Mouse (Mus musculus): ENCODE data around the gene Tmem132b. TPM values are rescaled to one million over a fixed set of nuclear protein-coding genes. Genes with fewer than 3 reads are reported as not detected.

The Tmem132b gene
- polyA plus RNA-seq, 1 experiment from 2014 or later = 0.31 TPM

DNA sequence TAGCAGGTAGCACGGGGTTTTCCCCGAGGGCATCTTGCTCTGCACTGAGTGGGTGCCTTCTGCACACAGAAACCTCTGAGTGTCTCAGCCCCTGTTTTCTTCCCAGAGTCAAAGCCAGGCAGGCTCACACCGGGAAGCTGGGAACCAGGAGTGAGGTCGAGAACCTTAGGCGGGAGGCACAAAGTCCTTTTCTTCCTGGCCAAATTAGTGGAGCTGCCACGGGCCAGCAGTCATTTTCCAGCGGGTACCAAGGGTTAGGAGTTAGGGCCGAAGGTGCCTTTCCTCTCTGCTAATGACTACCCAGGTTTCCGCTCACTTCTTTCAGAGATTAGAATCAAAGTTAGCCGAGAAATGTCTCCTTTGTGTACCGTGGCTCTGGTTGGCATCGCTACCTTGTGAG is 75.6 kb downstream of the Tmem132b start:
- Histone ChIP-seq H3K9ac (ENCODE audit: low read depth, low read length) (no peak overlapping the region), H3K4me3 (ENCODE audit: low read depth, low read length) (no peak overlapping the region), H3K4me1 (ENCODE audit: control insufficient read depth, insufficient read depth, low read length) (no peaks in the 10 kb centered on the region), H3K27me3 (replicated peaks; ENCODE audit: control insufficient read depth, insufficient read depth, low read length) (no peaks in the 10 kb centered on the region), H3K27ac (replicated peaks; ENCODE audit: low read depth, low read length) (no peak overlapping the region), H3K9me3 (ENCODE audit: control insufficient read depth, low read length) (peaks cover 9% of the 10 kb centered on the region; the same call in 1 of the 2 replicates), H3K36me3 (ENCODE audit: control insufficient read depth, insufficient read depth, low read length) (no peaks in the 10 kb centered on the region), H3K4me2 (ENCODE audit: low read depth, low read length) (no peak overlapping the region)
- ATAC-seq (ENCODE audit: low read depth) (no peak), DNase-seq (ENCODE audit: low spot score) (no peak)
- 67% methylated on average over 12 of the region's 12 CpGs for WGBS

DNA sequence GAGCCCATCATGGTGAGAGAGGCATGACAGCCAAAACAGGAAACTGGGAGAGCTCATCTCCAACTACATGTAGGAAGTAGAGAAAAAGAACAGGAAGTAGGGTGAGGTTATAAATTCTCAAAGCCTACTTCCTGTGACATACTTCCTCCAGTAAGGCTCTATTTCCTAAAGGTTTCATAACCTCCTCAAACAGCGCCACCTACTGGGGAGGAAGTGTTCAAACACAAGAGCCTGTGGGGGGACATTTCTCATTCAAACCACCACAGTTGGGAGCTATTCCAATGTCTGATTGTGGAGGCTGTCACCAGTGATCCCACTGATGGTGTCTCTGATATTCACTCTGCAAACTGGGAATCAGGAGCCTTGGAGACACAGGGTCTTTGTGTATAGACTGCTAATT is 78.4 kb downstream of the Tmem132b start:
- Histone ChIP-seq H3K9ac (ENCODE audit: low read depth, low read length) (no peak overlapping the region), H3K9me3 (ENCODE audit: control insufficient read depth, low read length) (peaks cover 15% of the 10 kb centered on the region; the same call in 1 of the 2 replicates), H3K4me3 (ENCODE audit: low read depth, low read length) (no peak overlapping the region), H3K4me1 (ENCODE audit: control insufficient read depth, insufficient read depth, low read length) (no peaks in the 10 kb centered on the region), H3K27me3 (replicated peaks; ENCODE audit: control insufficient read depth, insufficient read depth, low read length) (no peaks in the 10 kb centered on the region), H3K4me2 (ENCODE audit: low read depth, low read length) (no peak overlapping the region), H3K36me3 (ENCODE audit: control insufficient read depth, insufficient read depth, low read length) (no peaks in the 10 kb centered on the region), H3K27ac (replicated peaks; ENCODE audit: low read depth, low read length) (no peak overlapping the region)
- ATAC-seq (ENCODE audit: low read depth) (no peak), DNase-seq (ENCODE audit: low spot score) (no peak)
- 55% methylated on average over 1 of the region's 1 CpGs for WGBS

DNA sequence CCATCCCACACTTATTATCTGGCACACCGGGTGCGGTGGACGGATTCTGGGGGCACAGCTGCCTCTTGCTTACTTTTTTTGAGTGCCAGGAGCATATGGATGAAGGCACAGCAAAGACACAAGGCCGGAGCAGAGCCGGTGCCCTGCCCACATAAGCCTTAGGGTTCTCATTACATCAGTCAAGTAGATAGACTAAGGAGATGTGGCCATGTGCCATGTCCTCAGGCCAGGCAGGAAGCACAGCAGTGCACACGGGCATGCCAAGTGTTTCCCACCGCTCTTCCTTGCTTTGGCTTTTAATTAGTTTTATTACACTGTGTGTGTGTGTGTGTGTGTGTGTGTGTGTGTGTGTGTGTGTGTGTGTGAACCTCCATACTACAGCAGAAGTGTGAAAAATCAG is 80.9 kb downstream of the Tmem132b start:
- Histone ChIP-seq H3K9me3 (ENCODE audit: control insufficient read depth, low read length) (peaks cover 20% of the 10 kb centered on the region), H3K9ac (ENCODE audit: low read depth, low read length) (no peak overlapping the region), H3K27me3 (replicated peaks; ENCODE audit: control insufficient read depth, insufficient read depth, low read length) (no peaks in the 10 kb centered on the region), H3K4me2 (ENCODE audit: low read depth, low read length) (no peak overlapping the region), H3K27ac (replicated peaks; ENCODE audit: low read depth, low read length) (no peak overlapping the region), H3K4me1 (ENCODE audit: control insufficient read depth, insufficient read depth, low read length) (no peaks in the 10 kb centered on the region), H3K36me3 (ENCODE audit: control insufficient read depth, insufficient read depth, low read length) (no peaks in the 10 kb centered on the region), H3K4me3 (ENCODE audit: low read depth, low read length) (no peak overlapping the region)
- 90% methylated on average over 7 of the region's 7 CpGs for WGBS
- ATAC-seq (ENCODE audit: low read depth) = no peak
- DNase-seq (ENCODE audit: low spot score) = no peak

- Histone ChIP-seq H3K9ac (ENCODE audit: low read depth, low read length) (no peak overlapping the region), H3K27ac (replicated peaks; ENCODE audit: low read depth, low read length) (no peak overlapping the region), H3K9me3 (ENCODE audit: control insufficient read depth, low read length) (peaks cover 21% of the 10 kb centered on the region), H3K36me3 (ENCODE audit: control insufficient read depth, insufficient read depth, low read length) (no peaks in the 10 kb centered on the region), H3K4me1 (ENCODE audit: control insufficient read depth, insufficient read depth, low read length) (no peaks in the 10 kb centered on the region), H3K27me3 (replicated peaks; ENCODE audit: control insufficient read depth, insufficient read depth, low read length) (no peaks in the 10 kb centered on the region), H3K4me2 (ENCODE audit: low read depth, low read length) (no peak overlapping the region), H3K4me3 (ENCODE audit: low read depth, low read length) (no peak overlapping the region)
- DNase-seq (ENCODE audit: low spot score) (no peak), ATAC-seq (ENCODE audit: low read depth) (no peak)
- 72% methylated on average over 5 of the region's 5 CpGs for WGBS
Measured at GRCm38 (mm10) chr5:125613136-125613535, 81.6 kb downstream of the Tmem132b start.

- no peaks in the 10 kb centered on the region for H3K36me3 ChIP-seq (ENCODE audit: control insufficient read depth, insufficient read depth, low read length)
- H3K9me3 ChIP-seq (ENCODE audit: control insufficient read depth, low read length) = peaks cover 21% of the 10 kb centered on the region
- ATAC-seq (ENCODE audit: low read depth) (no peak), DNase-seq (ENCODE audit: low spot score) (no peak)
- no peak overlapping the region for H3K9ac ChIP-seq (ENCODE audit: low read depth, low read length)
- H3K27me3 ChIP-seq (replicated peaks; ENCODE audit: control insufficient read depth, insufficient read depth, low read length) = no peaks in the 10 kb centered on the region
- WGBS = 56% methylated on average over 2 of the region's 2 CpGs
- H3K4me1 ChIP-seq (ENCODE audit: control insufficient read depth, insufficient read depth, low read length) = no peaks in the 10 kb centered on the region
- no peak overlapping the region for H3K4me3 ChIP-seq (ENCODE audit: low read depth, low read length)
- H3K27ac ChIP-seq (replicated peaks; ENCODE audit: low read depth, low read length) = no peak overlapping the region
- H3K4me2 ChIP-seq (ENCODE audit: low read depth, low read length) = no peak overlapping the region
Measured at GRCm38 (mm10) chr5:125614348-125614747, 82.8 kb downstream of the Tmem132b start.

- no peak for ATAC-seq (ENCODE audit: low read depth)
- no peak overlapping the region for H3K9ac ChIP-seq (ENCODE audit: low read depth, low read length)
- H3K27ac ChIP-seq (replicated peaks; ENCODE audit: low read depth, low read length) = no peak overlapping the region
- no peaks in the 10 kb centered on the region for H3K27me3 ChIP-seq (replicated peaks; ENCODE audit: control insufficient read depth, insufficient read depth, low read length)
- H3K4me1 ChIP-seq (ENCODE audit: control insufficient read depth, insufficient read depth, low read length) = no peaks in the 10 kb centered on the region
- 92% methylated on average over 1 of the region's 1 CpGs for WGBS
- no peak for DNase-seq (ENCODE audit: low spot score)
- no peak overlapping the region for H3K4me2 ChIP-seq (ENCODE audit: low read depth, low read length)
- H3K9me3 ChIP-seq (ENCODE audit: control insufficient read depth, low read length) = peaks cover 13% of the 10 kb centered on the region
- no peak overlapping the region for H3K4me3 ChIP-seq (ENCODE audit: low read depth, low read length)
- no peaks in the 10 kb centered on the region for H3K36me3 ChIP-seq (ENCODE audit: control insufficient read depth, insufficient read depth, low read length)
Measured at GRCm38 (mm10) chr5:125617050-125617449, 85.5 kb downstream of the Tmem132b start.

- Histone ChIP-seq H3K27ac (replicated peaks; ENCODE audit: low read depth, low read length) (no peak overlapping the region), H3K36me3 (ENCODE audit: control insufficient read depth, insufficient read depth, low read length) (no peaks in the 10 kb centered on the region), H3K4me1 (ENCODE audit: control insufficient read depth, insufficient read depth, low read length) (no peaks in the 10 kb centered on the region), H3K4me2 (ENCODE audit: low read depth, low read length) (no peak overlapping the region), H3K27me3 (replicated peaks; ENCODE audit: control insufficient read depth, insufficient read depth, low read length) (no peaks in the 10 kb centered on the region), H3K4me3 (ENCODE audit: low read depth, low read length) (no peak overlapping the region), H3K9ac (ENCODE audit: low read depth, low read length) (no peak overlapping the region), H3K9me3 (ENCODE audit: control insufficient read depth, low read length) (no peaks in the 10 kb centered on the region)
- no peak for ATAC-seq (ENCODE audit: low read depth)
- no peak for DNase-seq (ENCODE audit: low spot score)
- 80% methylated on average over 9 of the region's 9 CpGs for WGBS
Measured at GRCm38 (mm10) chr5:125627816-125628348, 96.3 kb downstream of the Tmem132b start.

DNA sequence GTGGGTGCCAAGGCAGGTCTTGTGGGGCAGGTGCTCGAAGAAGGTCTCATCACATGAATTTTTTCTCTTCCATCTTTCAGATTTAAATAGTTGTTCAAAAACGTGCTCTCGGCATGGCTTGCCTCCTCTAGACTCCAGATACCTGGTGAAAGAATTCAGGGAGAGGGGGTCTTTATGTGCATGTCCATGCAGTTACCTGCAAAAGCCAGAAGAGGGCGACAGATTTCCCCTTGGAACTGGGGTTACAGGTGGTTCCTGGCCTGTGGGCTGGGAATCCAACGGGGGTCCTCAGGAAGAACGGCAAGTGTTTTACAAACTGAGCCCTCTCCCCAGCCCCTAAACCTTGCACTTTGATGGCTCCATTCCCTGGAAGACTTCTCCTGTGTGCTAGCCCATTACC is 103.1 kb downstream of the Tmem132b start:
- ATAC-seq (ENCODE audit: low read depth) (no peak), DNase-seq (ENCODE audit: low spot score) (no peak)
- Histone ChIP-seq H3K27me3 (replicated peaks; ENCODE audit: control insufficient read depth, insufficient read depth, low read length) (no peaks in the 10 kb centered on the region), H3K4me2 (ENCODE audit: low read depth, low read length) (no peak overlapping the region), H3K9ac (ENCODE audit: low read depth, low read length) (no peak overlapping the region), H3K9me3 (ENCODE audit: control insufficient read depth, low read length) (no peaks in the 10 kb centered on the region), H3K36me3 (ENCODE audit: control insufficient read depth, insufficient read depth, low read length) (no peaks in the 10 kb centered on the region), H3K4me3 (ENCODE audit: low read depth, low read length) (no peak overlapping the region), H3K4me1 (ENCODE audit: control insufficient read depth, insufficient read depth, low read length) (no peaks in the 10 kb centered on the region), H3K27ac (replicated peaks; ENCODE audit: low read depth, low read length) (no peak overlapping the region)
- WGBS = 77% methylated on average over 6 of the region's 6 CpGs

DNA sequence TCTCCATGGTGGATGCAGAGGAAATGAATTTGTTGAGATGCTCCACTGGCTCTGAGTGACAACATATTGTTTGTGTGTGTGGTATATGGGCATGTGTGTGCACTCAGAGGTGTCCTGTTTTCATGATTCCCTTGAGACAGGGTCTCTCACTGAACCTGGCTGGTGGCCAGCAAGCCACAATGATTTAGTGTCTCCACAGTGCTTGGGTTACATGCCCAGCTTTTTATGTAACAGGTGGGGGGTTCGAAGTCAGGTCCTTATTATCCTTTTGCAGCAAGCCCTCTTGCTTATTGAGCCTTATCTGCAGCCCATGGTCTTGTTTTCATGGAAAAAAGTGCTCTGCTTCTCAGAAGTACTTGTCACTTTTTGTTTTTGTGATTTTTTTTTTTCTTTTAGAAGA is 109.4 kb downstream of the Tmem132b start:
- 79% methylated on average over 1 of the region's 1 CpGs for WGBS
- Histone ChIP-seq H3K36me3 (ENCODE audit: control insufficient read depth, insufficient read depth, low read length) (no peaks in the 10 kb centered on the region), H3K4me3 (ENCODE audit: low read depth, low read length) (no peak overlapping the region), H3K4me1 (ENCODE audit: control insufficient read depth, insufficient read depth, low read length) (no peaks in the 10 kb centered on the region), H3K27ac (replicated peaks; ENCODE audit: low read depth, low read length) (no peak overlapping the region), H3K9ac (ENCODE audit: low read depth, low read length) (no peak overlapping the region), H3K9me3 (ENCODE audit: control insufficient read depth, low read length) (no peaks in the 10 kb centered on the region), H3K4me2 (ENCODE audit: low read depth, low read length) (no peak overlapping the region), H3K27me3 (replicated peaks; ENCODE audit: control insufficient read depth, insufficient read depth, low read length) (no peaks in the 10 kb centered on the region)
- no peak for ATAC-seq (ENCODE audit: low read depth)
- no peak for DNase-seq (ENCODE audit: low spot score)
